Mouse (Mus musculus): ENCODE results near the gene Hist1h4k.
"Not testable (repeated sequence)": the region's sequence is repeated elsewhere in the genome, so short reads cannot be mapped to it uniquely, and the experiment has no call there.

Hist1h4k gene

DNA sequence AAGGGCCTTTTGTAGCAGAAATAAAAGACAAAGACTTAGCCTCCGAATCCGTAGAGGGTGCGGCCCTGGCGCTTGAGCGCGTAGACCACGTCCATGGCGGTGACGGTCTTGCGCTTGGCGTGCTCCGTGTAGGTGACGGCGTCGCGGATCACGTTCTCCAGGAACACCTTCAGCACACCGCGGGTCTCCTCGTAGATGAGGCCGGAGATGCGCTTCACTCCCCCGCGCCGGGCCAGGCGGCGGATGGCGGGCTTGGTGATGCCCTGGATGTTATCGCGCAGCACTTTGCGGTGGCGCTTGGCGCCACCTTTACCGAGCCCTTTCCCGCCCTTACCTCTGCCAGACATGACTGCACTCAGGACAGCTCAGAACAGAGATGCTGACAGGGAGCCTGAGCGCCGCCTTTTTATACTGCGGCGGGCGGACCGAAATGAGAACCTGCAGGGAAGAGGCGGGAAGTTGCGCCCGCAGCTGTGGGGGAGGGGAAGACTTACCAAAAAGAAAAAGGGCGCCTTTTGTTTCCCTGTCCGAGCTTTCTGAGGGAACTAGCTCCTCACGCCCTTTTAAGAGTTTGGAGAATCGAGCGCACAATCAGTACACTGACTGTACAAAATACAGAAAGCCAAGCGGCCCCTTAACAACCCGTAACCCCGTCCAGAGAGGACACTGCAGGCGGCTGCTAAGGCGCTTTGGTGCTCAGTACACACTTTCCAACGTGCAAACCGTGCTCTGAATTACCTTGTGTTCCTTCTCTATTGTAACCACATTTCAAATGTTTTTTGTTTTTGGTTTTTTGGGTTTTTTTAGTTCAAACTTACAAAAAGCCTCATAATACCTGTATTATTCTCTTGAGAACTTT is at the start of gene Hist1h4k:
Gene Hist1h4k, minus strand, starts transcription at position 347 of the 859 bp plus-strand sequence.
- peak; percentile 94 for DNase-seq (ENCODE audit: low spot score)

DNA sequence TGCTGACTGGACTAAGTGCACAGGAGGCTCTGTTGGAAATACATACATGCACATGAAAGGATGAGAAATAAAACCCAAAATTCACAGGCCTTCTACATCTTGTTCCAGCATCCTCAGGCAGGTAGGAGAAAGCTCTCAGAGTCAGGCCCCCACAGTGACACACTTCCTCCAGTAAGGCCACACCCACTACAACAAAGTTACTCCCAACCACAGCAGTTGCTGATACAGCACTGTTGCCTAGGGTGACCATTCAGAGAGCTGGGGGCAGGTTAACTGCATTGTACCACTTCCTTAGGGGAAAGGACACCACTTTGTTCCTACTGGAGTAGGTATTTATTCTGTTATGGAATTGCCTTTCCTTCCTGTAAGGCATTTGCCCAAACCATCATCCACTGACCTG is 46.9 kb upstream of the Hist1h4k start:
- DNase-seq (ENCODE audit: low spot score), result not testable (repeated sequence)

DNA sequence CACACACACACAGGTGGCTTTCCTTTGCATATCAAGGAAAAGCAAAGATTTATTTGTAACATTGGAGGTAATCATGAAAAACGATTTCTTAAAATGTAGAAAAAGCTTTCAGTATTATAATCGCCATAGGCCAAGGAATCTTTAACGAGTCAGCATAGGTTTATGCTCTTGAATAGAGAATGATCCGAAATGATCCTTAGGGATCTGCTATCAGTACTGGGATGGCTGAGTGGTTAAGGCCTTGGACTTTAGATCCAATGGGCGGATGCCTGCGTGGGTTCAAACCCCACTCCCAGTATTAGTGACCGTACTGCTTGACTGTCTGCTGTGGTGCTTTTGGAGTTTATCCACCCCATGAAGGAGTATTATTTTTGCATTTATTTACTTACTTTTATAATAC is 45.3 kb upstream of the Hist1h4k start:
- no peak for DNase-seq (ENCODE audit: low spot score)

DNA sequence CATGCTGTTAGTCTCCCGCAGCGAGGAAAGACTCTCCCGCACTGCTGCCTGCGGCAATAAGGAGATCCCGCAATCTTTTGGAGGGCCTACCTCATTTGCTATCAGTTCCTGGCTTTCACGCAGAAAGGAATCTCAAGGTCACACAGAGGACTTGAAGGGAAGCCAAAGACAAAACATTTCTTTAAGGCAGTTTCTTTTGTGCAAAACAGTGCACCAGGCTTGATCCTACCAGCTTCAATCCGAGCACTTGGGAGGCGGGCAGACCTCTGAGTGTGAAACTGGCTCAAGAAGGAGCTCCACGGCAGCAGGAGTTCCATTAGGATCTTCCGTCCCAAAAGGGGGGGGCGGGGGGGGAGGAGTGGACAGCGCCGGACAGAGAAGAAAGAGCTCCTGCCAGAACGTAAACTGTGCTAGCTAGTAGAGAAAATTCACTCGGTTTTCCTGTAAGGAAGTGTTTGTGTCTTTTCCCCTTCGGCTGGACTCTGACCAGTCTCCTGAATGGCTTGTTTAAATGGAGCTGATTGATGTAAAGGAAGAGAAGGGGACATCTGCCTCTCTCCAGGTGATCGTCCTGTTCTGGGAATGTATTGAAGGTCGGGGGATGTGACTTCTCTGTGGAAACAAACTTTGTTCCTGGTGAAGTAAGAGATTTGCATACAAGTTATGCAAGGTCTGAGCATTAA is 40.4 kb upstream of the Hist1h4k start:
- DNase-seq (ENCODE audit: low spot score), result no peak

DNA sequence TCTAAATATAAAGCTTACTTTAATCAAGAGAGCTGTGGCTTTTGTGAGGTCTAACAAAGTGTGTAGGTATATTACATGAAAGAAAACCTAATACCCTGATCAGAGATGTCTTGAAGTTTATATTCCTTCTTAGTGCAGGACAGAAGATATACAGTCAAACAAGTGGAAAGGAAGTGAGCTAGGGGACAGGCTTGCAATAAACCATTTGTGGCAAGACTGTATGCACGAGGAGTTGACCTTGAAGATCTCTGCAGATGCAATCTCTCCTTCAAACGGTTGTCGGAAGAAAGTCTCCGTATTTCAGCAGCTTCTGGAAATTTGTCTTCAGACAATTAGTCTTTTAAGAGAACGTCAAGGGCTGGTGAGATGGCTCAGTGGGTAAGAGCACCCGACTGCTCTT is 39.6 kb upstream of the Hist1h4k start:
- no peak for DNase-seq (ENCODE audit: low spot score)

DNA sequence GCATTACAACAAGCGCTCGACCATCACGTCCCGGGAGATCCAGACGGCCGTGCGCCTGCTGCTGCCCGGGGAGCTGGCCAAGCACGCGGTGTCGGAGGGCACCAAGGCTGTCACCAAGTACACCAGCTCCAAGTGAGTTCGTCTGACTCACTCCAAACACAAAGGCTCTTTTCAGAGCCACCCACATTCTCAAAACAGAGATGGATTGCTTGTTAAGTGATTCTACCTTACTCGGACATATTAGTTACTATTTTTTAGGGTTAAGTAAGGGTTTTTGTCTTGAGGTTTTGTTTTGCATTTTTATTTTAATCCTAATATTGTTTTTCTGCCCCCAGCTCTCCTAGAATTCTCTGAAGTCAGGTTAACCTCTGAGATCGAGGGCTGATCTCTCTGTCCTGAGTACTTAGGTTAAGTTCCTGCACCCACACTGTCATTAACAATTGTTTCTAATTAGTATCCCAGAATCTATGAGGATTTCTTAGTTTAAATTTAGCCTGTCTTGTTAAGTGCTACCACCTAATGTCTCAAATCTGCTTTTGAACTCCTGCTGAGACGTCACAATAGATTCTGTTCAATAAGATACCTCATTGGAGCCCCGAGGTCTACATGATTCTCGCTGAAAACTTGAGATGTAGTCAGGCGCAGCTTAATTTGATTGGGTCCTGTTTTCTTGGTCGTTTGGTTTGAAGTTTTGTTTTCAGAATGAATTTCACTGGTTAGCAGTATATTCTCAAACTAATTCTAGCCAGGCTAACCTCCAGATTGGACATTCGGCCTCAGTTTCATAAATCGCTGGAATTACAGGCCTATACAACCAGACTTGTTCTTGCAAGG is 37.7 kb upstream of the Hist1h4k start:
- peak; percentile 46 for DNase-seq (ENCODE audit: low spot score)

DNA sequence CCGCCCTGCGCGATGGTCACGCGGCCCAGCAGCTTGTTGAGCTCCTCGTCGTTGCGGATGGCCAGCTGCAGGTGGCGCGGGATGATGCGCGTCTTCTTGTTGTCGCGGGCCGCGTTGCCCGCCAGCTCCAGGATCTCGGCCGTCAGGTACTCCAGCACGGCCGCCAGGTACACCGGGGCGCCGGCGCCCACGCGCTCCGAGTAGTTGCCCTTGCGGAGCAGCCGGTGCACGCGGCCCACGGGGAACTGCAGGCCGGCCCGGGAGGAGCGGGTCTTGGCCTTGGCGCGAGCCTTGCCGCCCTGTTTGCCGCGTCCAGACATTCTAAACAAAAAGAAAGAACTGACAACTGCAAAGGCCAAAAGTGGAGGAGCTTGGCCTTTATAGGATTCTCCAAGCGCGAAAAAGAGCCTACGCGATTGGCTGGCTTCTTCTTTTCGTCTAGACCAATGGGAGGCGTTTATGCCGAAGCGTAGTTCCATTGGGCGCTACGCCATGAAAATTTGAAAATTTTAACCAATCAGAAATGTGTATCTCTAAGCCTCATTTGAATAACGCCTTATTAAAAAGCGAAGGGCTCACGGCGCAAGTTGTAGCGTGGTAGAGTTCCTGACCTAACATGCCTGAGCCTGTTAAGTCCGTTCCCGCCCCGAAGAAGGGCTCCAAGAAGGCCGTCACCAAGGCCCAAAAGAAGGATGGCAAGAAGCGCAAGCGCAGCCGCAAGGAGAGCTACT is 36.8 kb upstream of the Hist1h4k start, which contains the start of the genes Hist1h2an and Hist1h2bp:
Gene Hist1h2an, minus strand, starts transcription at position 320 of the 731 bp plus-strand sequence.
Gene Hist1h2bp, plus strand, starts transcription at position 563 of the 731 bp plus-strand sequence.
- DNase-seq (ENCODE audit: low spot score), result peak; percentile 98

DNA sequence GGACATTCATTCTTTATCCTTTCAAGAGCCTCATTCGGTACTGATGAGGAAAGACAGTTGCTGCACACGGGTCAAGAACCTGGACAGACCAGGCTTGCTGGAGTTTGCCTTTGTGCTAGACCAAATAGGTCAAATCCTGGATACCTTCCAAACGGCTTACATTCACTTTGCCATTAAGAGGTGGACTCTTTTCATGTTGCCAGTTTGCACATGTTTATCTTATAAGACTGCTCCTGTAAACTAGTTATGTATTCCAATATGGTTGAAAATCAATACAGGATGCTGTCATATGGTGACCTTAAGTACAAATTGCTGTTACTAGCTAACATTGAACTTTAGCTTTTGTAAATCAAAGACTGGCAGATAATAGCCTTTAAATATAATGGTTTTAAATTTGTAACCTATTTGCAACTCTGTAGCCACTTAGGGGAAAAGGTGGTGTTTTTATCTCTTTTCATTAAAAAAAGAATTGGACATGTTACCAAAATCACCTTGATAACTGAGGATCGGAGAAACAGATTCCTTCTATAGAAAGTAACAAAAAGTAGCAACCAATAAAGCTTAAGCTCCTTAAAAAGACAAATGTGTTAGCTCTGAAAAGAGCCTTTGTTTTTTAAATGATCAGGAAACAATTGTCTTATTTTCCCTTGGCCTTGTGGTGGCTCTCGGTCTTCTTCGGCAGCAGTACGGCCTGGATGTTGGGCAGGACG is 36.0 kb upstream of the Hist1h4k start:
- peak; percentile 40 for DNase-seq (ENCODE audit: low spot score)

DNA sequence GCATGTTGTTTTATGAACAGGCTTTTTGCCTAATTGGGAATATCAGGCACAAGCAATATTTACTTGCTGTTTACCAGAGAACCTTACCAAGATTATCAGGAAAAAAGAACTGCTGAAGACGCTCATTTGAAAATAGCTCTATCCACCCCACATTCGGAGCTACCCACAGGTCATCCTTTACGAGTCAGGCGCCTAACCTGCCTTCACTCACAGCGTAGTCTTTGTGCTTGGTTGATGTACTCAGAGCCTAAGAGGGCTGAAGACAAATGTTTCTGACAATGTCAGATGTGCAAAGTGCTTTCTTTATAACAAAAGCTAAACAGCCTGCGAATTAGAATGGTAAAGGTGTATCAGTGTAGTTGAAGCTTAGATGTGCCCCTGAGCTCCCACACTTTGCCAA is 34.0 kb upstream of the Hist1h4k start:
- no peak for DNase-seq (ENCODE audit: low spot score)

DNA sequence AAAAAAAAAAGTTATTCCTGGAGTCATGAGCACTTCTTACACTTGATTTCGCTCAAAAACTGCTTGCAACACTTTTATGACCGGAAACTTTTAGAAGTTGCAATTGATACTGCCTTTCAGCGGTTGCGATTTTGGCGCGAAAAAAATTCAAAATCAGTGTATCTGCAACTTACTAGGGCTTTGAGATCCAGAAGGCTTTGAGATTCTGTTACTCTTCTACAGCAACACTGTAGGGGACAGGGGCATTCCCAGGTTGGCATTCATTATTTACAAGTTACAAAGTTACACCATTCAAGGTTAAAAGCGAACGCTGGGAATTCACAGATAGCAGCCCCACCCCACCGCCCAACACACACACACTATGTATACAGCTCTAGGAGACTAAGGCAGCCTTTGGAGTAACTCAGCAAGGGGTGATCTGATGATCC is 33.4 kb upstream of the Hist1h4k start:
- peak; percentile 78 for DNase-seq (ENCODE audit: low spot score)

DNA sequence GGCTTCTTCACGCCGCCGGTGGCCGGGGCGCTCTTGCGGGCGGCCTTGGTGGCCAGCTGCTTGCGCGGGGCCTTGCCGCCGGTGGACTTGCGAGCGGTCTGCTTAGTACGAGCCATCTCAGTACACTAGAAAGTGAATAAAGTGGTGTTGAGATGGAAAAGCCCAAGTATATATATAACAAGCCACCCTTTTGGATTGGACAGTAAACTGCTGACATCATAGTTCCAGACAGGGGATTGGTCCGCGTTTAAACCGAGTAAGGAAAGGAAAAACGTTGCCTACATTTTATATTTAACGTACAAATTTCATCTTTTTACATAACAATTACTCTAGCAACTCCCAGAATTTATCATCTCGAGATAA is 32.9 kb upstream of the Hist1h4k start, which contains the start of gene Hist1h3i:
Gene Hist1h3i, minus strand, starts transcription at position 116 of the 363 bp plus-strand sequence.
- peak; percentile 92 for DNase-seq (ENCODE audit: low spot score)

DNA sequence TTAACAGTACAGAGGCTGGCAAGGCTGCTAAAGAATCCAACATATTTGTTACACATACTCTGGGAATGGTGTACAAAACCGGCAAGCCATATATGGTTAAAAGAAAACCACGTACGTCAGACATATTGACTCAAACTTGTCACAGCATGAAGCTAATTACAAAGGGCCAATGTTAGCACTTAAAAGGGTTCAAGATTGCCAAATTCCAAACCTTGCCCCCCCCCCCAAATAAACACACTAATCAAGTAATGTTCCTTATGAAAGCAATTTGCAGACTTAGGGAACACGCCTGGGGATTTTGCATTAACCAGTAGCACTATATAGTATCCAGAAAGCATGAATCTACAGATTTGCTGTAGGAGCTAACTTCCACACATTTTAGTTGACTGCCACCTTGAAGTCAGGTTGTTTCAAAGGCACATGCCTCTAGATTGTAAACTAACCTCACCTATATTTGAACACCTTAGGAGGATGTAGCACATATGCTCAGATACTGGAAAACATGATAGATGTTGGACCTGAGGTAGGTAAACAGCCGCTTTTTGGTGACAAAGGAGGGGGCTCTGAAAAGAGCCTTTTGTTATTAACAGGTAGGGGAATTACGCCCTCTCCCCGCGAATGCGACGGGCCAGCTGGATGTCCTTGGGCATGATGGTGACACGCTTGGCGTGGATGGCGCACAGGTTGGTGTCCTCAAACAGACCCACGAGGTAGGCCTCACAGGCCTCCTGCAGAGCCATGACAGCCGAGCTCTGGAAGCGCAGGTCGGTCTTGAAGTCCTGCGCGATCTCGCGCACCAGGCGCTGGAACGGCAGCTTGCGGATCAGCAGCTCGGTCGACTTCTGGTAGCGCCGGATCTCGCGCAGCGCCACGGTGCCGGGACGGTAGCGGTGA is 32.3 kb upstream of the Hist1h4k start:
- peak; percentile 59 for DNase-seq (ENCODE audit: low spot score)

DNA sequence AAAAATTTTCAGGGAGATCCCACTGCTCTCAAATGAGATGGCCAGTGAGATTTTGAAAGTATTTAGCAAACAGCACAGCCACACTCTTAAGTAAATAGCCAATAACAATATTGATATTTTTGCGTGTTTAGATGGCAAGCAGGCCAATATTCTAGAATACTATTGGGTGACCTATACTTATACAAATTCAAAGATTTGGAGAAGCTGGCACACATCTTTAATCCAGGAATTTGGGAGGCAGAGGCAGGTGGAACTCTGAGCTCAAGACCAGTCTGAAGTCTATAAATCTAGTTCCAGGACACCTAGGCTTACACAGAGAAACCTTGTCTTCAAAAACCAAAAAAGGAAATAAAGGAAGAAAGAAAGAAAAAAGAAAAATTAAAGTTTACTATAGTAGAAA is 31.3 kb upstream of the Hist1h4k start:
- no peak for DNase-seq (ENCODE audit: low spot score)

DNA sequence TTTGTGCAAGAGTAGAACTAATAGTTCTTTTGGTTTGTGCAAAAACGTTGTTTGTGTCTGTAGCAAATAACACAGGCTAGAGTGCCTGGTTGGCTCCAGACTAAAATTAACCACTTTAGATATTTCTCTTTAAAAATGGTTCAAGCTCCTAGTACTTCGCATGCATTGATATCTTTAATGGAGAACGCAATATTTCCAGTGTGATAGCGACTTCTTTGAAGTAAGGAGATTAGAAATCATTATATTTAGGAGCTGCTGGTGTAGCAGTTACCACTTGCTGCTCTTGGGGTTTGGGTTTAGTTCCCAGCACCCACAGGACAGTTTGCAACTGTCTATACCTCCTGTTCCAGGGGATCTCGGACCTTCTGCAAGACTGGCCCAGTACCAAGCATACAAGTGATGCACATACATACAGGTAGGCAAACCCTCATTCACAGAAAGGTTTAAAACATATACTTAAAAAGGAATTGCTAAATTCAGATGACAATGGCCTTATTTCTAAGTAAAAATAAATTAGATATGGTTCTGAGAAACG is 30.8 kb upstream of the Hist1h4k start:
- peak; percentile 16 for DNase-seq (ENCODE audit: low spot score)

DNA sequence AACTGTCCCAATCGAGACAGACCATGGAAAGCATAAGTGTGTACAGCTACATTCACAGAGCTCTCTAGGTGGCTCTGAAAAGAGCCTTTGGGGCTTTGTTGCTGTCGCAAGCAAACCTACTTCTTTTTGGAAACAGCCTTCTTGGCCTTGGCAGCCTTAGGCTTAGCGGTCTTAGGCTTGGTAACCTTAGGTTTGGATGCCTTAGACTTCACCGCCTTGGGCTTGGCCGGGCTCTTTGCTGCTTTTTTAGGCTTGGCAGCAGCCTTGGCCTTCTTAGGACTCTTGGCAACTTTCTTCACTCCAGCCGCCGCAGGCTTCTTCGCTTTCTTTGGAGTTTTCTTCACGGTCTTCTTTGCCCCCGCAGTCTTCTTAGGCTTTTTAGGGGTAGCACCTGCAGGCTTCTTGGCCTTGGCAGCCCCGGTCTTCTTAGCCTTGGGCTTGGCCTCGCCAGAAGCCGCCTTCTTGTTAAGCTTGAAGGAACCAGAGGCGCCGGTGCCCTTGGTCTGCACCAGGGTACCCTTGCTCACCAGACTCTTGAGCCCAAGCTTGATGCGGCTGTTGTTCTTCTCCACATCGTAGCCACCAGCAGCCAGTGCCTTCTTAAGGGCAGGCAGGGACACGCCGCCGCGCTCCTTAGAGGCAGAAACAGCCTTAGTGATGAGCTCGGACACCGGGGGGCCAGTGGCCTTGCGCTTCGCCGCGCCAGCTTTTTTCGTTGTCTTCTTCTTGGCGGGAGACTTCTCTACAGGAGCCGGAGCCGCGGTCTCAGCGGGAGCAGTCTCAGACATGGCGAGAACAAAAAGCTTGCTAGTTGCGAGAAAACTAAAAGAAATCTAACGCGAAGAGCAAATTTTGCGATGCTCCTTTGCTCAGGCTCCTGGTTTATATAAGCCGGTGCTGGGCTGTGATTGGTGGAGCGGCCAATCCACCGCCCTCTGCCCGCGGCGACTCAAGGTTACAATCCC is 29.7 kb upstream of the Hist1h4k start, which contains the start of gene Hist1h1b:
Gene Hist1h1b, minus strand, starts transcription at position 859 of the 965 bp plus-strand sequence.
- peak; percentile 79 for DNase-seq (ENCODE audit: low spot score)

DNA sequence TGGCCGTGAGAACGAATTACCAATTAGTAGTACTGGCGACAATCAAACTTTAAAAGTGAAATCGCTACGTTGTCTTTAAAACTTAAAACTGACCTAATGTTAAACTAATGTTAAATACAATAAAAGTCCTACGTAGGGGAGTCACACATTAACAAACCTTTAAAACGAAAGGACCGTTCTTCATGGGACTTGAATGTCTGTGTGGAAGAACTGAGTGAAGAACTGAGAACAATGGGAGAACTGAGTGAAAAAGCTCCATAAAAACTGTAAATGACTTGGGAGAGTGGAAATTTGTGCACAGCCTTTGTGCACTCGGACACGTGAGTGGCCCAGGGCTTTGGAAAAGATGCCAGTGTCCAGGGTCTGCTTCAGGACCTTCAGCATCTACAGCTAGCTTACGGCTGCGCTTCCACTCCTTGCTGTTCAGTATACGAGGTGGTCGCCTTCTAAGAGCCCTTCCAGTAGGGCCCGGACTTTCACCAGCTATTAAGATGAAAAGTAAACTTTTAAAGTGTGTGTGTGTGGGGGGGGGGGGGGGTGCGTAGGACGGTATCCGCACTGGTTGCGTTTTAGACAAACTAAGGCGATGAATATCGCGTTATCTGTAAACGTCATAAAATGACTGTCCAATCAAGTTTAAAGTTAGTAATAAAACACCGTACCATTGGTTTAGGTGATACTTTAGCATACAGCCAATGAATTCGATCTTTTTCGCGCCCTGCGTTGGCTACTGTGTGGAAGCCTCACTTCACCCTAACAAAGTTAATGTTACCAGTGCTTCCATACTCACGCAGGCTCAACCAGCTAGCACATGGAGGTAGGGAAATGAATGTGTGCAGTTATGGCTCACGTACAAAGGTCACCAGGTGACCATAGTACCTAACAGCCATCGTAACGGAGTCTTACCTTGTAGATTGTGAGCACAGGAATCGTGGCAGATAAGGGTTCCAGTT is 28.8 kb upstream of the Hist1h4k start:
- peak; percentile 90 for DNase-seq (ENCODE audit: low spot score)

DNA sequence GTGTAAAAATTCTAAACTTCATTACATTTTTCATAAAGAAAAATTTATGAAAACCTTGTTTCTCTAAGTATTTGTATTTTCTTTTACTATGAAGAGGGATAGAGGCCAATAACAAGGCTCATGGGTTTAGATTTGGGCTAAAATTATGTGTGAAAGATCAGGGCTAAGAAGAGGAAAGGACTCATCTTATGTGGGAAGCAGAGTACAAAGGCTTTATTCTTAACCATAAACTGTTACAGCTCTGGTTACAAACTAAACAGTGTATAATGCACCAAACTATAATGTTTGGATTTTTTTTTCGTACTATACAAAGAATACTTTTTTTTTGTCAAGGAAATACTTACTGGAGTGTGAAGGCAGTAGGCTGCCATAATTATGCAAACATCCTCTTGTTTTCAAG is 5.4 kb upstream of the Hist1h4k start:
- no peak for DNase-seq (ENCODE audit: low spot score)

All from retina, embryonic 14.5 days (tissue).